Mouse (Mus musculus): Measurements from ENCODE around the gene Tns1. TPM values are rescaled to one million over a fixed set of nuclear protein-coding genes. Genes with fewer than 3 reads are reported as not detected.

The Tns1 gene
- polyA plus RNA-seq, 1 experiment from 2014 or later = 39.4 TPM

DNA sequence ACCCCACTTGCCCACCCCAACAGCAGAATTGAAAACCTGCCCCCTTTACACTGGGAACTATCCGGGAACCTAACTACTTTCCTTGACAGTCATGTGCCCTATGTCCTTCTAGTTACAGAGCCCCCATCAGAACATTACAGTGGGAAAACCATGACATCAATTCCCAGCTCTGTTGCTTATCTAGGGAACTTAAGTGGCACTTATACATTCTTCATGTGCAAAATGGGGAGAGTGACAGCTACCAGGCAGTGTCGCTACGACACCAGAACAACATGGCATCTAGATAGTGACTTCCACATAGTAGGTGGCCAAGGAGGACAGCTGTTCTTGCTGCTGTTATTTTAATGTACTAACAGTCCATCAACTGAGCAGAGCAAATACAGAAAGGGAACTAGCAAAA lies 204.3 kb downstream of the Tns1 start:
- WGBS = 97% methylated on average over 3 of the region's 3 CpGs
- Histone ChIP-seq H3K27ac (no peak overlapping the region), H3K4me3 (no peak overlapping the region), H3K4me1 (peaks cover 13% of the 10 kb centered on the region), H3K4me2 (replicated peaks) (no peak overlapping the region), H3K9ac (no peak overlapping the region), H3K36me3 (peaks cover 81% of the 10 kb centered on the region), H3K27me3 (no peaks in the 10 kb centered on the region), H3K9me3 (no peaks in the 10 kb centered on the region)
- no peak for ATAC-seq (ENCODE audit: insufficient number of reproducible peaks, insufficient read depth, low FRiP score, low TSS enrichment)

DNA sequence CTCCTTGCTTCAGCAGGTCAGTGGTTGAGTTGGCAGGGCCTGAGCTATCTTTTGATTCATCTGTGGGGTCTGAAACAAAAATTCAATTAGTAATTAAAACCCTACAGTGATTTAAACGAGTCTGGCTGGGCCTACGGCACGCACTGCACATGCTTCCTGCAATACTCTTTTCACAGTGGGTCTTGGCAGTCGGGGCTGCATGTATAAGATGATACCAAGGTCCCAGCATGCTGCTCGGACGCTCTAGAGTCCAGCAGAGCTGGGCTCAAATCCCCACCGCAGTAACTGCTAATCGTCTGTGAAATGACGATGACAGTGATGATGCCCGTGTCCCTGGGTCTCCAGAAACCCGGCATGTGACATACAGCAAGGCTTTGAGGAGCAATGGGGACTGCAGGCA lies 206.2 kb downstream of the Tns1 start:
- Histone ChIP-seq H3K4me1 (peaks cover 22% of the 10 kb centered on the region), H3K27me3 (no peaks in the 10 kb centered on the region), H3K9me3 (no peaks in the 10 kb centered on the region), H3K27ac (no peak overlapping the region), H3K4me2 (replicated peaks) (no peak overlapping the region), H3K4me3 (no peak overlapping the region), H3K9ac (no peak overlapping the region), H3K36me3 (peaks cover 73% of the 10 kb centered on the region)
- 86% methylated on average over 11 of the region's 11 CpGs for WGBS
- ATAC-seq (ENCODE audit: insufficient number of reproducible peaks, insufficient read depth, low FRiP score, low TSS enrichment) = no peak

DNA sequence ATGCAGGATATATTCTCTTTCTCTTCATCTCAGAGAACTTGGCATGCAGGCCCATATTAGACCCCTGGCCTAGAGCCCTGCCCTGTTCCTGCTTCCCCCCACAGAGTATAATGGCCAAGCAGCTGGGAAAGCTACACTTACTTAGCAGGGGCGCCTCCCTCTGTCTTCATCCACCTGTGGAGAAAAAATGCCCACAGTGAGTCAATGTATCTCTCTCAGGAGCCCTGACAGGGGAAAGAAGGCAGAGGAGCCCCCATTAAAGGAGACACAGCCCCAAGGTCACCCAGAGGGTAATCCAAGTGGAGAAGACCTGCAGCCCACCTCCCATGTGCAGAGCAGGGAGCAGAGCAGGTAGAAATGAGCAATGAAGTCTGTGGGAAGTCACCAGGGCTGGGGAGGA lies 208.0 kb downstream of the Tns1 start:
- ATAC-seq (ENCODE audit: insufficient number of reproducible peaks, insufficient read depth, low FRiP score, low TSS enrichment) = no peak
- 77% methylated on average over 1 of the region's 1 CpGs for WGBS
- peaks cover 64% of the 10 kb centered on the region for H3K36me3 ChIP-seq

DNA sequence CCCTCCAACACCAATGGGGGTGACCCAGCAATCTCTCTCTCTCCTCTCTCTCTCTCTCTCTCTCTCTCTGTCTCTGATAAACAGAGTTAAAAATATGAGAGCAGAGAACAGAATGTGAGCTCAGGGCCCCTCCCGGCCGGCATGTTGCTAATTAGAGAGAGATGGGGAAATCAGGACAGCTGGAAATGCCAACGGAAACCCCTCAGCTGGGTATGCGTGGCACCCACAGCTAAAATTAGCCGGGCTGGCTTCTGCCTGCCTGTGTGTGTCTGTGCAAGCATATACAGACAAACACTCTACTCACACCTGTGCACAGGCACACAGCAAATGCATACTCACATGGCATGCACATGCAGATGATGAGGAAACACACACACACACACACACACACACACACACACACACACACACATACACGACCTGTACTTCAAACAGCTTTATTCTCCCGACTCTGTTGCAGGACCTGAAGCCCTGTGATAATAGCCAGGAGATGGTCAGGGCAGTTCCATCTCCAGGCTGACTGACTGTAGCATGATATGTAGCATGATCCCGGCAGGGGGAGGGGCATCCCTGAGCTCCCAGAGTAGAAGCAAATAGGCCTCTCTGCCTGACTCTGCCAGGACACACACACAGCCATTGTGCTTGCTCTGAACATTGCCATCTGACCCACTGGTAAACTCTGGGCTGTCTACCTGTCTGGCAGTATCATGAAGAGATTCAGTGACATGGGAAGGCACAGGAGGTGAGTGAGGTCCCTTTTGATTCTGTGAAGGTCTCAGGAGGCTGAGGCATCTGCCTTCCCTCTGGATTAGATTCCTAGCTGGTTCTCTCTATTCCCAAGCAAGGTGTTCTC lies 208.8 kb downstream of the Tns1 start:
- Histone ChIP-seq H3K27ac (no peak overlapping the region), H3K36me3 (peaks cover 56% of the 10 kb centered on the region), H3K9me3 (no peaks in the 10 kb centered on the region), H3K4me2 (replicated peaks) (no peak overlapping the region), H3K27me3 (no peaks in the 10 kb centered on the region), H3K4me3 (no peak overlapping the region), H3K4me1 (peaks cover 22% of the 10 kb centered on the region), H3K9ac (no peak overlapping the region)
- no peak for ATAC-seq (ENCODE audit: insufficient number of reproducible peaks, insufficient read depth, low FRiP score, low TSS enrichment)
- 57% methylated on average over 8 of the region's 8 CpGs for WGBS

More for the DNA sequence above, 208.0 kb downstream of the Tns1 start:
- H3K27me3 ChIP-seq = no peaks in the 10 kb centered on the region
- H3K9me3 ChIP-seq = no peaks in the 10 kb centered on the region
- no peak overlapping the region for H3K9ac ChIP-seq
- H3K27ac ChIP-seq = no peak overlapping the region
- no peak overlapping the region for H3K4me3 ChIP-seq
- no peak overlapping the region for H3K4me2 ChIP-seq (replicated peaks)
- peaks cover 22% of the 10 kb centered on the region for H3K4me1 ChIP-seq

DNA sequence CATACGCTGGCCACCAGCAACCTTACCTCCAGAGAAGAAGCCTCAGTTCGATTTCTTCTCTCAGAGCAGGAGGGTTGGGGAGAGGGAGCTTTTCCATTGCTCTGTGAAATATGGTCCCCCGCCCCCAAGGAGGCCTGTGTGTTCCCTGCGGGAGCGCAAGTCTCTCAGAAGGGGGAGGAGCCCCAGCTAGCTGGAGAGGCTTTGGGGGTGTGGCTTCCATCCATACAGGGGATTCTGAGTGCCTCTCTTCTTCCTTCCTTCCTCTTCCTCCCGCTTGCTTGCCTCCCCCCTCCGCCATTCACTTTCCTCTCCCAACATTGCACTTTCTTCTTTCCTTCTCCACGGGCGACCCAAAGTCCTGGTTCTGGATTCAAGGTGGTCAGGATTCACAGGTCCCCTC lies 210.2 kb downstream of the Tns1 start:
- H3K4me2 ChIP-seq (replicated peaks) = no peak overlapping the region
- H3K27ac ChIP-seq = no peak overlapping the region
- peaks cover 22% of the 10 kb centered on the region for H3K4me1 ChIP-seq
- H3K4me3 ChIP-seq = no peak overlapping the region
- no peak for ATAC-seq (ENCODE audit: insufficient number of reproducible peaks, insufficient read depth, low FRiP score, low TSS enrichment)
- no peaks in the 10 kb centered on the region for H3K9me3 ChIP-seq
- peaks cover 51% of the 10 kb centered on the region for H3K36me3 ChIP-seq
- H3K27me3 ChIP-seq = no peaks in the 10 kb centered on the region
- WGBS = 25% methylated on average over 9 of the region's 9 CpGs
- no peak overlapping the region for H3K9ac ChIP-seq

DNA sequence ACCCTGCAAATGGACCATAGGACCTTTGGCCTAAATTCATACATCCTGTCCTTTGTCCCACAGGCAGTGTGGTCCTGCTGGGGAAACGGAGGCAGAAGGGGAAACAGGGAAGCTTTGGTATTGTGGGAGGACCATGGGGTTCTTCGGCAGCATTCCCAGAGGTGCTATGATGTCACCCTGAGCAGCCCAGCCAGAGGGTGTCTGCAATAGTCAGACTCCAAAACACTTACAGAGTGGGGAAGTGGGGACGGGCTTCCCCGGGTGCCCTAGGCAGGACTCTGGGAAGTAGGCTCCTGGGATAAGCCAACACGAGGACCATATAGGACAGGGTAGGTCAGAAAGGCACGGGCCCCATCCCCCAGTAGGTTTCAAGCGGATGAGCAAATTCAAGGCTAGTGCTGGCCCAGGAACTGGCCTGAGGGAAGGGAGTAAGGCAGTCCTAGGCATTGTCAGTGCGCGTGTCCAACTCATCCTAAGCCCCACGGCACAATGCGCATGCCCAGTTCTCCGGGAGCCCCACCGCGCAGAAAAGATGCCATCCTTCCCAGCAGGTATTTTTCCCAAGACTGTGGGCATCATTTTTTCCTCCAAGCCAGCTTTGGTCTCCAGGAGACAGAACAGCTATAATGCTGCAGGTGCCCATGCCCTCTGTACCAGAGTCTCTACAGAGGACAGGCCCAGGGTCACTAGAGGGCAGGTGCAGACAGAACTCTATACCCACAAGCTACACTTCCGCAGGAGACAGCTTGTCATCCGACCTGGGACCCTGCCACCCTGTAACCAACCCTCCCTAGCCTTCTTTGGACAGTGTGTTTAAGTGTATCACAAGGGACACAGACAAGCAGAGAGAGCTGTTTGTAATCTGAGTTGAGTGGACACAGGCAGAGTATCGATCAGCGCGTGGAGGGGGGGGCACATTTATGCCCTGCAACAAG lies 210.9 kb downstream of the Tns1 start:
- Histone ChIP-seq H3K36me3 (peaks cover 50% of the 10 kb centered on the region), H3K27ac (no peak overlapping the region)
- no peak for ATAC-seq (ENCODE audit: insufficient number of reproducible peaks, insufficient read depth, low FRiP score, low TSS enrichment)

DNA sequence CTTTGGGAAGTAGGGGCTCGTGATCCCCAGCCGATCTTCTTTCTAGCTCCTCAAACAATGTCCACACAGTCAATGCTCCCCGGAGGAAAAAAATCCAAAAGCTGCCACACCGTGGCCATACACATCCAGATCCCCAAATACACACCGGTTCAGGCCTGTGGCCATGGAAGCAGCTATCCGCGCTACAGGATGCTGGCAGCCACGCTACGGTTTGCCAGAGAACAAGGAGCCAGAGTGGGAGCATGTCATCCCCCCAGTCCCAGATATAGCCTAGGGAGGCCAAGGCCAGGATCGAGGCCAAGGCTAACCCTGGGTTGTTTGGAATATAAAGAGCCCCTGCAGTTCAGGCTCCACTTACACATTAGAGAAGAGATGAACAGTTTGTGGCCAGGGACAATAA lies 211.8 kb downstream of the Tns1 start:
- Histone ChIP-seq H3K36me3 (peaks cover 41% of the 10 kb centered on the region), H3K9ac (no peak overlapping the region), H3K9me3 (no peaks in the 10 kb centered on the region), H3K4me2 (replicated peaks) (no peak overlapping the region), H3K4me1 (peaks cover 22% of the 10 kb centered on the region), H3K27ac (no peak overlapping the region), H3K4me3 (no peak overlapping the region), H3K27me3 (no peaks in the 10 kb centered on the region)
- WGBS = 85% methylated on average over 10 of the region's 10 CpGs
- ATAC-seq (ENCODE audit: insufficient number of reproducible peaks, insufficient read depth, low FRiP score, low TSS enrichment) = no peak

More for the DNA sequence above, 210.9 kb downstream of the Tns1 start:
- 76% methylated on average over 19 of the region's 19 CpGs for WGBS
- Histone ChIP-seq H3K4me3 (no peak overlapping the region), H3K9me3 (no peaks in the 10 kb centered on the region), H3K4me2 (replicated peaks) (no peak overlapping the region), H3K4me1 (peaks cover 22% of the 10 kb centered on the region), H3K9ac (no peak overlapping the region), H3K27me3 (no peaks in the 10 kb centered on the region)

DNA sequence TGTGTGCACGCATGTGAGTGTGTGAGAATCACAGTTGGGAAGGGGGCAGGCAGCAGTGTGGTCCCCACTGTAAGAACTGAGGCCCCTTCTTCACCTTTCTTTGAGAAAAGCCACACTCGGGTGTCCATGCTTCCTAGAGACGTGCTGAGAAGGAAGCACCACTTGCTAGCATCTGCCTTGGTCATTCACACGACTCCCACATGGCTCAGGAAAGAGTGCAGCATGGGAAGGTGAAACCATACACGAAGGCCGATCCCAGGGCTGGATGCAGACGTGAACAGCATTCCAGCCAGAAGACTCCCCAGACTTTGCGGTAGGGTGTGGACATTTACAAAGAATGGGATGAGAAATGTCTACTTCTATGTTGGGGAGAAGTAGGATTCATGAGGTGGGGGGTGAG lies 212.3 kb downstream of the Tns1 start:
- Histone ChIP-seq H3K4me3 (no peak overlapping the region), H3K9ac (no peak overlapping the region), H3K4me1 (peaks cover 22% of the 10 kb centered on the region), H3K4me2 (replicated peaks) (no peak overlapping the region), H3K27me3 (no peaks in the 10 kb centered on the region), H3K9me3 (0 out of 2 replicates have a peak, but pooled peaks cover under 1% of the 10 kb centered on the region), H3K36me3 (peaks cover 36% of the 10 kb centered on the region), H3K27ac (no peak overlapping the region)
- WGBS = 79% methylated on average over 8 of the region's 8 CpGs
- no peak for ATAC-seq (ENCODE audit: insufficient number of reproducible peaks, insufficient read depth, low FRiP score, low TSS enrichment)

DNA sequence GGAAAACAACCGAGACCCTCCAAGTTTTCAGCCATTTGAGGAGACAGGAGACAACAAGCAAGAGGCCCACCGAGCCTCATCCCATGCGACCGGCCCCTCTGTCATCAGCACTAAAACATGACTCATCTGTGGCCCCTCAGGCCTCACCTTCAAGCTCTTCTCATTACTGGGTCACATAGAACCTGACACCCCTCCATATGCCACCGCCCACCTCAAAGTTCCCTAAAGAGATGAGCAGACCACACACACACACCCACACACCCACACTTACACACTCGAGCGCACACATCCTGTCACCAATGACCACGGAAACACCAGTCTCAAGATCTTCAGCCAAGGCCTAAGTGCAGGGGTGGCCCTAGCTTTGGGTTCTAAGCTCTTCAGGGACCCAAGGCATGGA lies 213.5 kb downstream of the Tns1 start:
- ATAC-seq (ENCODE audit: insufficient number of reproducible peaks, insufficient read depth, low FRiP score, low TSS enrichment) = no peak
- Histone ChIP-seq H3K4me2 (replicated peaks) (no peak overlapping the region), H3K27ac (no peak overlapping the region), H3K27me3 (no peaks in the 10 kb centered on the region), H3K4me1 (peaks cover 25% of the 10 kb centered on the region), H3K36me3 (peaks cover 25% of the 10 kb centered on the region), H3K4me3 (no peak overlapping the region), H3K9me3 (0 out of 2 replicates have a peak, but pooled peaks cover 2% of the 10 kb centered on the region), H3K9ac (no peak overlapping the region; the same call in 1 of the 2 replicates)
- 81% methylated on average over 8 of the region's 8 CpGs for WGBS

DNA sequence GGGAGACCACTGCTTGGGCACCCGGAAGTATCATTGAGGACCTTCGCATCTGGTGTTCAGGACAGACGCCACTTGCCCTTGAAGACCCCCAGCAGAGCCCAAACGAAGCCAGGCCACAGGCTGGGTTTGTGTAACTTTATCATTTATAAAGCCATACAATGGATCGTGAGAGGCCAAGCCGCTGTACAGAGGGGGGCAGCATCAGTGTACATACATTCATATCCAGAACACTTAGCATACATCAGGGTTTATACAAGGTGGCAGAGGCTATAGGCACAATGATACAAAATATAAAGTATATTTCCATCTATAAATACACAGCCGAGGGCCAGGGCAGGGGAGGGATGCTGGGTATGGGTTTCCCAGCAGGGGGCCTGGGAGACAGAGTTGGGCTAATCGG lies 214.1 kb downstream of the Tns1 start:
- no peak overlapping the region for H3K4me2 ChIP-seq (replicated peaks)
- WGBS = 85% methylated on average over 8 of the region's 8 CpGs
- no peak overlapping the region for H3K27ac ChIP-seq
- H3K9me3 ChIP-seq = 0 out of 2 replicates have a peak, but pooled peaks cover 2% of the 10 kb centered on the region
- peaks cover 20% of the 10 kb centered on the region for H3K36me3 ChIP-seq
- peaks cover 23% of the 10 kb centered on the region for H3K4me1 ChIP-seq
- H3K27me3 ChIP-seq = no peaks in the 10 kb centered on the region
- H3K4me3 ChIP-seq = no peak overlapping the region
- no peak for ATAC-seq (ENCODE audit: insufficient number of reproducible peaks, insufficient read depth, low FRiP score, low TSS enrichment)
- no peak overlapping the region for H3K9ac ChIP-seq

DNA sequence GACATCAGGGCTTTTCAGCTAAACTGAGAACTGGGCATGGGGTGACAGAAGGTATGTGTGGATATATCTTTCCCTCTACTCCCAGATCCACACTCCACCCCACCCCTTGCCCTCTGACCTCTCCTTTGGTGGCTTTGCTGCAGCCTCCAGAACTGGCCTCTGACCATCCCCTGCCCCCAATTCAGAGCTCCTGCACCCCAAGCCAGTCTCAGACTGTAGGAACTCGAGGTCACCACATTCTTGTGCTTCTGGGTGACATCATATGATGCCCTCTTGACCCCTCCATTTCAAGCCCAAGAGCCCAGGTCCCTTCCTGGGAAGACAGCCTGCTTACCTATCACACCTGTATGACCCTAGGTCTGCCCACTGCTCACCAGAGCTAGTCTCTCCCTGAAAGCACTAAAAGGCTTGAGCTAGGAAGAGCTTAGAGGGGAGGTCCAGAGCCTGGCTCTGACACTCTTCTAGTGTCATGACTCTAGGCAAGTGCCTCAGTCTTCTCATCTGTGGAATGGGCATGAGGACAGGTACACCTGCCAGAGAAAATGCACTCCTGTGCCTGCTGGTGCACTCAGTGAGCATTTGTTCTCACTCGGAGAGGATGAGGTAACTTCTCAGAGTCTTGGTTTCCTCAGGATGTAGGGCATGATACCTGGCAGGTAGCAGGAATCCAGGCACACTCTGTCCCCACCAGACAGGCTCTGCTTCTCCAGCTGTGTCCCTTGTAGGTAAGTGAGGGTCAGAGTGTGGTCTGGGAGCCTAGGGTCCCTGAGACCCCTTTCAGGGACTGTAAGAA lies 214.9 kb downstream of the Tns1 start:
- H3K9ac ChIP-seq = no peak overlapping the region
- H3K27ac ChIP-seq = no peak overlapping the region
- H3K36me3 ChIP-seq = peaks cover 20% of the 10 kb centered on the region
- H3K27me3 ChIP-seq = no peaks in the 10 kb centered on the region
- 0 out of 2 replicates have a peak, but pooled peaks cover 2% of the 10 kb centered on the region for H3K9me3 ChIP-seq
- no peak overlapping the region for H3K4me2 ChIP-seq (replicated peaks)
- H3K4me1 ChIP-seq = peaks cover 16% of the 10 kb centered on the region
- no peak for ATAC-seq (ENCODE audit: insufficient number of reproducible peaks, insufficient read depth, low FRiP score, low TSS enrichment)
- WGBS = 70% methylated on average over 2 of the region's 2 CpGs
- no peak overlapping the region for H3K4me3 ChIP-seq

Data from embryonic facial prominence, embryonic 12.5 days (tissue).